Mouse (Mus musculus): ENCODE data around the gene Scarb1.

- TF ChIP-seq CTCF (IDR thresholded peaks at IDR 0.05; ENCODE audit: low read depth, low read length) (no peak), POLR2A (IDR thresholded peaks at IDR 0.05; ENCODE audit: insufficient read depth, low read length) (no peak)
Measured at GRCm38 (mm10) chr5:125330656-125331055, 10.2 kb downstream of the Scarb1 start.
